Mouse (Mus musculus) lung, adult 2 months (tissue): ENCODE results near the gene Cacna2d4.

ENCODE experiments used
- CTCF ChIP-seq: fragments of 200-500 bp; IDR thresholded peaks from 2 replicates; pipeline ENCODE4 v1.5.1; 2011; ENCODE audit warnings: mild to moderate bottlenecking, low read length, control low read depth; ENCODE audit not compliant: insufficient read depth
- POLR2A ChIP-seq: fragments of 200-500 bp; IDR thresholded peaks from 2 replicates; pipeline ENCODE4 v1.6.1; 2011; ENCODE audit warnings: low read depth, mild to moderate bottlenecking, control low read depth, low read length, borderline replicate concordance; ENCODE audit errors: extremely low read depth

DNA sequence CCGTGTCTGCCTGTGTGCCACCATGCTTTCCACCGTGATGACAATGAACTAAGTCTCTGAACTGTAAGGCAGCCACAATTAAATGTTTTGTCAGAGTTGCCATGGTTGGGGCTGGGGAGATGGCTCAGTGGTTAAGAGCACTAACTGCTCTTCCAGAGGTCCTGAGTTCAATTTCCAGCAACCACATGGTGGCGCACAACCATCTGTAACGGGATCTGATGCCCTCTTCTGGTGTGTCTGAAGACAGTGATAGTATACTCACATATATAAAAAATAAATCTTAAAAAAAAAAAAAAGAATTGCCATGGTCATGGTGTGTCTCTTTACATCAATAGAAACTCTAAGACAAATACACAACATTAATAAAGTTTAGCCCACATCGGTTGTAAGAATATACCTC lies 138.7 kb downstream of the Cacna2d4 start:
- TF ChIP-seq CTCF (no peak), POLR2A (no peak)
